Mouse (Mus musculus) C2C12 (cell line): ENCODE measurements around the gene Large1.

ENCODE experiments used
- CTCF ChIP-seq: IDR thresholded peaks from one replicate; pipeline ENCODE4 v1.5.1; 2011; ENCODE audit not compliant: control insufficient read depth, insufficient read depth, insufficient read length
- MAX ChIP-seq: IDR thresholded peaks from one replicate; pipeline ENCODE4 v1.6.1; 2011; ENCODE audit warnings: mild to moderate bottlenecking, control low read depth
- MYOD1 ChIP-seq: IDR thresholded peaks from one replicate; pipeline ENCODE4 v1.6.1; 2011; ENCODE audit warnings: low read depth; ENCODE audit not compliant: control insufficient read depth, insufficient read length
- USF1 ChIP-seq: IDR thresholded peaks from one replicate; pipeline ENCODE4 v1.6.1; 2011; ENCODE audit warnings: low read depth, mild to moderate bottlenecking, control low read depth, moderate library complexity

DNA sequence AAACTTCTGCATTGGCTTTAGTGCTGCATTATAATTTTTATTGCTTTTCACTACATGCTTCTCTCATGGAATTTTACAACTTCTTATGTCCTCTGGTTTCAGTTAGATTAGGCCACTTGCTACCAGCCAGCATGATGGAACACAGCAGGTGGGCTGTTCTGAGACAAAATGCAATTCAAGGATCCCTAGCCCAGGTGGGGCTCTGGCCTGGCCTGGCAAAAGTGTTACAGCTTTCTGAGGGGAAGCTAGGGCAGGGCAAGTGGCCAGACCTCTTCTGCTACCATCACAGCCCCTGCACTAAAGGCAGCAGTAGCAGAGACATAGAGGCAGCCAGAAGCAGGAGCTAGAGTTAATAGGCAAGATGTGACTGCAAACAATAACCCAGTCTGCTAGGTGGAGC lies 506.5 kb downstream of the Large1 start:
- TF ChIP-seq USF1 (no peak), MAX (no peak), CTCF (no peak), MYOD1 (no peak)
